Comparison of ENCODE assay signal across 21 mouse cellular contexts in the genomic region with DNA sequence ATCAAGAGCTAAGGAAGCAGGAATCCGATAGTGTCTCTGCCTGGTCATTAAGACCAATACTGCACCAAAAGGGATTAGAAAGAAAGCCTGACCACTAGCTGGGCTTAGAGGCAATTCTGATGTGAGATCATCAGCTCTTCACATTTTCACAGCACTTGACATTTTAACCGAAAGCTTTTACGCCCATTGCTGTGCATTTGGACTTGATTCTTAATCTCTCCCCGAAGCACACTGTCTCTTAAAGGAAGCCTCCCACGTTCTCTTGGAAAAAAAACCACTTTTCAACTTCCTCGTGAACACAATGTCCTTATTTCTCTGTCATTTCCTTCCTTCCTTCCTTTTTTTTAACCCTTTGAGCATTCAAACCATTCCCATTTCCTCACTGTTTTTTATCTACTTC.
DNase-seq lines count a peak whose midpoint lies in the region; ATAC-seq and TF ChIP-seq lines count a peak whose summit lies in the region.
"Had no signal": no experiment of that assay in that cellular context is flagged by ENCODE, and none has a peak within 500 bp of the region (broad histone marks: within the 10 kb centered on the region; RNA-seq: fewer than 3 reads in every experiment).

No protein-coding gene starts in this region.

- 49% methylated on average over 6 of the region's 6 CpGs for WGBS in lung, adult 2 months

- TF ChIP-seq CTCF in lung, adult 2 months (IDR thresholded peaks at IDR 0.05; ENCODE audit: insufficient read depth, low read length), result no peak

- H3K4me3 ChIP-seq in lung, adult 2 months (replicated peaks; ENCODE audit: extremely low read depth, low read depth, low read length), result no peak overlapping the region

- peak; percentile 53 for ATAC-seq in frontal cortex, adult (ENCODE audit: low TSS enrichment)
- ATAC-seq: activated CD4-positive, CD25-positive, alpha-beta regulatory T cell, adult 4 months; CD4-positive, CD25-positive, alpha-beta regulatory T cell, adult 4 months; Patski had no signal

- no peaks in the 10 kb centered on the region for H3K4me1 ChIP-seq in lung, adult 2 months (ENCODE audit: control insufficient read depth, insufficient read depth, low read length)

- no peak for DNase-seq in frontal cortex, postnatal 25 days (ENCODE audit: low spot score in 2 of 2)
- peak; percentile 45 for DNase-seq in brain, adult 2 months (ENCODE audit: low read depth, low spot score)
- DNase-seq in telencephalon, adult 2 months (ENCODE audit: low read depth, low spot score), result peak; percentile 44
- no peak for DNase-seq in lung, adult 2 months
- no peak for DNase-seq in adrenal gland, adult 18-20 months (ENCODE audit: low spot score in 2 of 2)
- DNase-seq: adrenal gland, adult 2 months; adrenal gland, adult 8-10 months; adrenal gland, postnatal 10 days; adrenal gland, postnatal 14 days; adrenal gland, postnatal 25 days; adrenal gland, postnatal 36 days; B cell, adult 2 months; cerebellum, adult 11 months; cerebellum, adult 11-12 months; cerebellum, adult 18-20 months; cerebellum, adult 2 months; cerebellum, adult 8-10 months had no signal

- TF ChIP-seq POLR2A in lung, adult 2 months (IDR thresholded peaks at IDR 0.05; ENCODE audit: borderline replicate concordance, extremely low read depth, low read depth, low read length), result no peak

Comparison
In these comparisons a context has a peak if more than half of its experiments do, and no peak if none do; other contexts are left out.
1. DNase-seq: peak in brain, adult 2 months (single experiment) and telencephalon, adult 2 months (single experiment); none in frontal cortex, postnatal 25 days (0 of 2), lung, adult 2 months (single experiment) and adrenal gland, adult 18-20 months (0 of 2).